ENCODE assay signal across 19 mouse cellular contexts in the genomic region with DNA sequence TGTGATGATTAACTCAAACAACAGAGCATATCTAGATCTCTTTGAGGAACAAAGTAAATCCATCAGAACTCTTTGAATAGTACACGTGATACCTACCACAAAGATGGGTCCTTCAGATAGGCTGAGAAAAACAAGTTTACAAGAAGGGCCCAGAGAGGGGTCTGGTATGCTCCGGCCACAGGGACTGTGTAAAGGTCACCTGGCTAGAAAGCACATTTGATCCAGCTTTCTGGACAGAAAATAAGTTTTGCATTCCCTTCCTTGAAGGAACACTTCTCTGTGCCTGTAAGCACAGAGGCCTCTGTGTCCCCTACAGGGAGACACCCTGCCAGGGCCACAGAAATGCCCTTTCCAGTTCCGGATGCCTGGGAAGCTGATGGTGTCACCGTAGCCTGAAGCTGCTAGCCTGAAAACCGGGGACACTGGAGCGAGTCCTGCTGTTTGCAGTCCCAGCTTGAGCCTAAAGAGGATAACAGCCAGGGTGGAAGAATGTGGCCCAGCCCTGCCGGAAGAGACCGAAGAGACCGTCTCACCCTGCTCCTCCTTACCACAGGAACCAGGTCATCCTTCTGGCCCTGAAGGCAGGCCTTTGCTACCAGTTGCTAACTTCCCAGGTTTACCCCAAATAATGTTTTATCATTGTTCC. TPM values are rescaled to one million over a fixed set of nuclear protein-coding genes. Genes with fewer than 3 reads are reported as not detected.
DNase-seq lines count a peak whose midpoint lies in the region; ATAC-seq and TF ChIP-seq lines count a peak whose summit lies in the region.
"Had no signal": no experiment of that assay in that cellular context is flagged by ENCODE, and none has a peak within 500 bp of the region (broad histone marks: within the 10 kb centered on the region; RNA-seq: fewer than 3 reads in every experiment).

No protein-coding gene starts in this region.

- DNase-seq in heart, adult 11 months, result peak; percentile 93
- no peak for DNase-seq in Patski (ENCODE audit: low read depth, low spot score)
- DNase-seq in adrenal gland, adult (ENCODE audit: inconsistent age in 2 of 2, low spot score in 1 of 2), result no peak
- DNase-seq in layer of hippocampus, adult 11-12 months (ENCODE audit: low spot score), result no peak
- DNase-seq: adrenal gland, postnatal 25 days; cerebellum, adult 8-10 months; heart, postnatal 14 days; lung, adult 2 months; thymus, postnatal 36 days had no signal

- no peaks in the 10 kb centered on the region for H3K9me3 ChIP-seq in heart, embryonic 11.5 days (replicated peaks; ENCODE audit: control insufficient read depth, low read length)
- 0 out of 2 replicates have a peak, but pooled peaks cover 3% of the 10 kb centered on the region for H3K9me3 ChIP-seq in kidney, embryonic 16.5 days (ENCODE audit: low read length)
- H3K9me3 ChIP-seq in kidney, embryonic 14.5 days (ENCODE audit: control insufficient read depth, low read length), result 0 out of 2 replicates have a peak, but pooled peaks cover 5% of the 10 kb centered on the region
- peaks cover 4% of the 10 kb centered on the region; the same call in 1 of the 2 replicates for H3K9me3 ChIP-seq in limb, embryonic 12.5 days

- H3K4me3 ChIP-seq in heart, embryonic 11.5 days (ENCODE audit: low read depth, low read length), result no peak overlapping the region
- no peak overlapping the region for H3K4me3 ChIP-seq in kidney, embryonic 16.5 days (ENCODE audit: low read length)
- H3K4me3 ChIP-seq in kidney, embryonic 14.5 days (ENCODE audit: low read length), result no peak overlapping the region
- no peak overlapping the region for H3K4me3 ChIP-seq in limb, embryonic 12.5 days (replicated peaks)
- H3K4me3 ChIP-seq: embryonic facial prominence, embryonic 13.5 days had no signal

- in situ Hi-C loops in Patski (cut with MboI; ENCODE audit: low pct_unique_long_range_greater_than_20kb), result loop anchor here (5.0 kb wide), 2 partner anchors 48 to 77 kb away; partner anchors contain the start of gene Cyb5r3

- no peak for ATAC-seq in heart, embryonic 11.5 days (replicated peaks; ENCODE audit: insufficient number of reproducible peaks, low FRiP score, low TSS enrichment)
- no peak for ATAC-seq in kidney, embryonic 16.5 days (ENCODE audit: low FRiP score, low TSS enrichment)
- no peak for ATAC-seq in kidney, embryonic 14.5 days (ENCODE audit: low FRiP score, low TSS enrichment)
- peak; percentile 65 for ATAC-seq in Patski
- ATAC-seq in limb, embryonic 12.5 days (ENCODE audit: insufficient number of reproducible peaks, insufficient read depth, low FRiP score, low TSS enrichment, low read depth), result no peak
- ATAC-seq: activated CD4-positive, CD25-positive, alpha-beta regulatory T cell, adult 4 months; forebrain, embryonic 16.5 days; midbrain, embryonic 16.5 days had no signal

- no peak for TF ChIP-seq CTCF in Patski (IDR thresholded peaks at IDR 0.05)

- H3K27me3 ChIP-seq in heart, embryonic 11.5 days (ENCODE audit: control insufficient read depth, insufficient read depth, low read length), result no peaks in the 10 kb centered on the region
- H3K27me3 ChIP-seq in kidney, embryonic 16.5 days (ENCODE audit: insufficient read depth, low read length), result no peaks in the 10 kb centered on the region
- no peaks in the 10 kb centered on the region for H3K27me3 ChIP-seq in kidney, embryonic 14.5 days (ENCODE audit: control insufficient read depth, insufficient read depth, low read length)
- no peaks in the 10 kb centered on the region for H3K27me3 ChIP-seq in Patski
- no peaks in the 10 kb centered on the region for H3K27me3 ChIP-seq in limb, embryonic 12.5 days
- H3K27me3 ChIP-seq: embryonic facial prominence, embryonic 13.5 days had no signal

- no peaks in the 10 kb centered on the region for H3K36me3 ChIP-seq in heart, embryonic 11.5 days (ENCODE audit: control insufficient read depth, insufficient read depth, low read length)
- no peaks in the 10 kb centered on the region for H3K36me3 ChIP-seq in kidney, embryonic 16.5 days (ENCODE audit: insufficient read depth, low read length)
- H3K36me3 ChIP-seq in kidney, embryonic 14.5 days (ENCODE audit: control insufficient read depth, insufficient read depth, low read length), result no peaks in the 10 kb centered on the region
- H3K36me3 ChIP-seq in limb, embryonic 12.5 days, result no peaks in the 10 kb centered on the region
- H3K36me3 ChIP-seq: embryonic facial prominence, embryonic 13.5 days had no signal

- POLR2A ChIA-PET in Patski (lab: Charles Lee), result no interaction called here

- CTCF ChIA-PET in Patski (lab: Charles Lee), result interaction anchor here (0.9 to 1.5 kb wide), 2 partner anchors 10 to 155 kb away, joined by 4 to 5 read pairs; no protein-coding TSS in a partner anchor

- no peak overlapping the region for H3K27ac ChIP-seq in heart, embryonic 11.5 days (ENCODE audit: low read depth, low read length)
- peak overlapping the region; percentile 1; the same call in 1 of the 2 replicates for H3K27ac ChIP-seq in kidney, embryonic 16.5 days (ENCODE audit: low read length)
- no peak overlapping the region for H3K27ac ChIP-seq in kidney, embryonic 14.5 days (ENCODE audit: low read depth, low read length)
- no peak overlapping the region for H3K27ac ChIP-seq in limb, embryonic 12.5 days
- H3K27ac ChIP-seq: embryonic facial prominence, embryonic 13.5 days; hindbrain, embryonic 14.5 days had no signal

- WGBS in heart, embryonic 11.5 days (ENCODE audit: insufficient replicate concordance), result 42% methylated on average over 9 of the region's 9 CpGs
- 67% methylated on average over 9 of the region's 9 CpGs for WGBS in kidney, embryonic 16.5 days
- WGBS in kidney, embryonic 14.5 days, result 72% methylated on average over 9 of the region's 9 CpGs
- 68% methylated on average over 9 of the region's 9 CpGs for WGBS in limb, embryonic 12.5 days

- no peak overlapping the region for H3K4me2 ChIP-seq in heart, embryonic 11.5 days
- H3K4me2 ChIP-seq in kidney, embryonic 16.5 days (replicated peaks; ENCODE audit: low read depth, low read length), result no peak overlapping the region
- H3K4me2 ChIP-seq in kidney, embryonic 14.5 days (replicated peaks; ENCODE audit: low read depth, low read length), result no peak overlapping the region
- no peak overlapping the region for H3K4me2 ChIP-seq in limb, embryonic 12.5 days
- H3K4me2 ChIP-seq: embryonic facial prominence, embryonic 13.5 days; hindbrain, embryonic 14.5 days; liver, embryonic 11.5 days had no signal

- H3K4me1 ChIP-seq in heart, embryonic 11.5 days (ENCODE audit: control insufficient read depth, insufficient read depth, low read length), result peaks cover 17% of the 10 kb centered on the region
- H3K4me1 ChIP-seq in kidney, embryonic 16.5 days (ENCODE audit: insufficient read depth, low read length), result peaks cover 39% of the 10 kb centered on the region
- peaks cover 29% of the 10 kb centered on the region for H3K4me1 ChIP-seq in kidney, embryonic 14.5 days (ENCODE audit: control insufficient read depth, insufficient read depth, low read length)
- peaks cover 40% of the 10 kb centered on the region for H3K4me1 ChIP-seq in limb, embryonic 12.5 days (replicated peaks)

- no peak overlapping the region for H3K9ac ChIP-seq in heart, embryonic 11.5 days (ENCODE audit: low read depth, low read length)
- no peak overlapping the region for H3K9ac ChIP-seq in kidney, embryonic 16.5 days (replicated peaks; ENCODE audit: low read length)
- H3K9ac ChIP-seq in kidney, embryonic 14.5 days (ENCODE audit: low read depth, low read length), result no peak overlapping the region
- H3K9ac ChIP-seq in limb, embryonic 12.5 days (replicated peaks), result 0 out of 2 replicates have a peak overlapping the region, but pooled peaks have one; percentile 31
- H3K9ac ChIP-seq: embryonic facial prominence, embryonic 13.5 days; hindbrain, embryonic 14.5 days had no signal

RNA-seq across cellular contexts. Expression of gene A4galt, which starts 31.1 kb away (rescaled TPM):
- 0.17 and 0.55 TPM in 2 replicates for polyA plus RNA-seq in heart, embryonic 11.5 days (2014; fragmentation: Nextera tagmentation; extraction: Ambion mirVana)
- 22.9 and 26.8 TPM in 2 replicates for polyA plus RNA-seq in kidney, embryonic 16.5 days (2015; fragmentation: Nextera tagmentation; extraction: Ambion mirVana)
- polyA plus RNA-seq in kidney, embryonic 14.5 days (2014; fragmentation: Nextera tagmentation; extraction: Ambion mirVana), result 14.8 and 19.9 TPM in 2 replicates
- polyA plus RNA-seq in Patski (2021), result 0.46 TPM
- polyA plus RNA-seq in limb, embryonic 12.5 days (2016; fragmentation: Nextera tagmentation; extraction: Ambion mirVana), result 0.16 TPM in 1 of 2 replicates, not detected in the other
- polyA plus RNA-seq: activated CD4-positive, CD25-positive, alpha-beta regulatory T cell, adult 4 months had no signal

RNA-seq across cellular contexts. Expression of gene Cyb5r3, which starts 48.1 kb away (rescaled TPM):
- polyA plus RNA-seq in heart, embryonic 11.5 days (2014; fragmentation: Nextera tagmentation; extraction: Ambion mirVana), result 154 and 162 TPM in 2 replicates
- 172 and 202 TPM in 2 replicates for polyA plus RNA-seq in kidney, embryonic 16.5 days (2015; fragmentation: Nextera tagmentation; extraction: Ambion mirVana)
- 144 and 175 TPM in 2 replicates for polyA plus RNA-seq in kidney, embryonic 14.5 days (2014; fragmentation: Nextera tagmentation; extraction: Ambion mirVana)
- 466 TPM for polyA plus RNA-seq in Patski (2021)
- 85.8 and 113 TPM in 2 replicates for polyA plus RNA-seq in limb, embryonic 12.5 days (2016; fragmentation: Nextera tagmentation; extraction: Ambion mirVana)

Comparison
In these comparisons a context has a peak if more than half of its experiments do, and no peak if none do; other contexts are left out.
1. RNA of gene A4galt, which starts 31.1 kb away (polyA plus RNA-seq): 22.9 to 26.8 TPM in kidney, embryonic 16.5 days and 14.8 to 19.9 TPM in kidney, embryonic 14.5 days; 0.46 TPM in Patski (single experiment), 0.17 to 0.55 TPM in heart, embryonic 11.5 days and 0.16 TPM in limb, embryonic 12.5 days; every median in the first group is over 10 times any median in the second.